Mouse (Mus musculus) forelimb bud, embryonic 11.5 days (tissue): ENCODE results near the gene Hsdl1.

Experiments
- DNase-seq: peaks from one replicate; pipeline ENCODE4 v3.0.0-alpha.2; 2012; ENCODE audit warnings: low read depth, low spot score

Hsdl1 gene

DNA sequence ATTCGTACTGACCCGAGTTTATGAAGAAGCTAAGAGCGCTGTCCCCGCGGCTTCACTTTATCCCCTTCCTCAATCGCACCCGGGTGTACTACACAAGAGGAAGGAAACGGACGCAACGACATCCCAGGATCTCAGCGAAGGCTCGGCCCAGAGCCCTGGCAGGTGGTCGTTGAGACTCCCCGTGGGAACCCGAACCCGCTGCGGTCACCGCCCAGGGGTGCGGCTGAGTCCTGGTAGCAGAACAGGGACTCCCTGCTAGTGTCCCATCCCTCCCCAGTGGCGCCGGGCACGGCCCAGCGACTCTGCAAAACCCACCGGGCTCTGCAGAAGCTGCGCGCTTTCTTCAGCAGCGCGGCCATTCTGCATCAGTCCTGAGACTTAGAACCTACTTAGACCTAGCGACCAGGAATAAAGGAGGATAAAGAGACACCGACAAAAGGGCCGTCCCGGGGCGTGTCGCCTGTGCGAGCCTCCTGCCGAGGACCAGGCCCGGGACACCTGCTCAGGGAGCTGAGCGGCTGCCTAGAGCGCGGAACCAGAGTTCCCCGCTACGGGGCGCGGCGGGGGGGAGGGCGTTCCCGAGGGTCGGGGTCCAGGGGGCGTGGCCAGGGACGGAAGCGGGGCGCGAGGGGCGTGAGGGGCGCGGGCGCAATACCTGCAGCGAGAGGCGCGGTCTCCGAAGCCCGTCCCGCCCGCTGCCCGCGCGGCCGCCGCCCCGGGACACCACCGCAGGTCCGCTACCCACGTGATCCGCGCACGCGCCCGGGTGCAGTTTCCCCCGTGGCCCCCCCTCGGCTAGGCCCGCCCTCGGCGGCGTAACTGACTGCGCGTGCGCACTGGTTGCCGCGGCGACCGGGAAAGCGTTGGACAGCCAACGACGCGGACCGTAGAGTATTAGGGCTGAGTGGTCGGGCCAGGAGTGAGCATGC, at the start of gene Hsdl1, which contains the start of gene Dnaaf1:
Hsdl1 (minus strand) TSS at position 747 of the 929 bp plus-strand sequence.
Dnaaf1 (plus strand) TSS at position 799 of the 929 bp plus-strand sequence.
- DNase-seq: peak; percentile 86

DNA sequence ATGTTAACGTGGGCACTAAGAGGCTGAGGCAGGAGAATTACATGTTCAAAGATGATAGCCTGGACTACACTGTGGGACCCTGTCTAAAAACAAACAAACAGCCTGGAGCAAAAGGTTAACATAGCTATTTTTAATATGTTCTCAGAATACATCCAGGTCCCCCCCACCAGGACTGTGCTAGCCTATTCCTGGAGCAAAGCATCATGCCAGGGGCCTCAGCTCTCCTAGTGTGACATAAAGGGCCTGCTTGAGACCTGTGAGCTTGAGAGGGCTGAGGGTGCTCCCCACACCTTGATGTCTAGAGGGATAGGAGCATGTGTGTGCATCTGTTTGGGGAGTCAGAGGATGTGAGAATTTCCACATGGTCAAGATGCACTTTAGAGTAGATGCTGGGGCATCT, 48.8 kb upstream of the Hsdl1 start:
- DNase-seq: no peak

DNA sequence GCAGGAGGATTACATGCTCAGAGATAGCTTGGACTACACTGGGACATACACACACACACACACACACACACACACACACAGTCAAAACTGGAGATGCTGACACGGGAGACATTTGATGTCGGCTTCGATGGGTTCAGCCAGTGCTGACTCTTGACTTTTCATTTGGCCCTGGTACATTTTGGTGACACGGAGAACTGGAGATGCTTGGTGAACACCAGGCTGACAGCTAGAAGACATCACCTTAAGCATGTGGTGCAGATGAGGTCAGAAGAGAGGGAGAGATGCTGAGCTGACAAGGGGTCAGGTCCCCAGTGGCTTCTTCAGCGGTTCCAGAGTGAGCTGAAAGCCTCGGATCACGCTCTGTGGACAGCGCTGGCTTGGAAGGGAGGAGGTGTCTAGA, 48.1 kb upstream of the Hsdl1 start:
- DNase-seq: no peak

DNA sequence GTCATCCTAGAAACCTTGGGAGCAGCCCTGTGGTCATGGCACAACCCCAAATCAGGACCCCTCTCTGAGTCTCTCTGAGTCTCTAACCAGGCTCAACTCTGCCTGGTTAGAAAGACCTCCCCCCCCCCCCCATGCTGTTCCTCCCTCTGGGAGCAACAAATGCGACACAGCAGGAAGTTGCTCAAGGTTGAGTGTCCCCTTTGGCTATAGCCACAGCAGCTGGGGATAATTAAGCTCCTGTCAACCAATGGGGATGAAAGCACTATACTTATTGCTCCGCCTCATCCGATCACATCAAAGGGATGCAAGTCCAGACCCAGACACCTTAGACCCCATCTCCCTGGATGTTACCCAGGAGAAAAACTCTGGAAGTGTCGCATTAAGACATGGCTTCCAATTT, 47.6 kb upstream of the Hsdl1 start:
- DNase-seq: no peak

DNA sequence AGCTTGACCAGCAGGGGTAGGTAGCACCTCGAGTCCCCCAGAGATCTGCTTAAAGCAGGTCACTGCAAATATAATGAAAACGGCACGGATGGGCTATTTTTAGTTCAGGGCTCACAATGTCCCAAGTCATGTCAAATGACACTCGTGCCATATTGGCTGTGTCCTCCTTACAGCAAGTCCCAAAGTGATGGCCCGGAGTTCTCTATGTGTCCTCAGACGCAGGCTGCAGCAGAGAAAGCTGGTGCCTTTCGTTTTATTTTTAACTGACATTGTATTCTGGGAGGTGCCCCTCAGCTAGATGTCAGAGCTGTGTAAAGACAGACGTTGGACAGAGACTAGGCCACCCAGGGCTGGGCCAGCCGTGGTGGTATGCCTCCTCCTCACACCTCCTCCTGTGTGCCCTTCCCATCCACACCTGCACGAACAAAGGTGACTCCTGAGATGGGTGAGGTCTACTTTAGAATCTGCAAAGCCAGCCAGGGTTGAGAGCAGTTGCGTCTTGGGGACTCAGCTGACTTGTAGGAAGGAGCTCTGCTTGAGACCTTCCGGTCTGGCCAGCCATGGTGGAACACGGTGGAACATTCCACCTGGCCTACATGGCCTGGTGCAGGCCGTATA, 46.0 kb upstream of the Hsdl1 start:
- DNase-seq: no peak

DNA sequence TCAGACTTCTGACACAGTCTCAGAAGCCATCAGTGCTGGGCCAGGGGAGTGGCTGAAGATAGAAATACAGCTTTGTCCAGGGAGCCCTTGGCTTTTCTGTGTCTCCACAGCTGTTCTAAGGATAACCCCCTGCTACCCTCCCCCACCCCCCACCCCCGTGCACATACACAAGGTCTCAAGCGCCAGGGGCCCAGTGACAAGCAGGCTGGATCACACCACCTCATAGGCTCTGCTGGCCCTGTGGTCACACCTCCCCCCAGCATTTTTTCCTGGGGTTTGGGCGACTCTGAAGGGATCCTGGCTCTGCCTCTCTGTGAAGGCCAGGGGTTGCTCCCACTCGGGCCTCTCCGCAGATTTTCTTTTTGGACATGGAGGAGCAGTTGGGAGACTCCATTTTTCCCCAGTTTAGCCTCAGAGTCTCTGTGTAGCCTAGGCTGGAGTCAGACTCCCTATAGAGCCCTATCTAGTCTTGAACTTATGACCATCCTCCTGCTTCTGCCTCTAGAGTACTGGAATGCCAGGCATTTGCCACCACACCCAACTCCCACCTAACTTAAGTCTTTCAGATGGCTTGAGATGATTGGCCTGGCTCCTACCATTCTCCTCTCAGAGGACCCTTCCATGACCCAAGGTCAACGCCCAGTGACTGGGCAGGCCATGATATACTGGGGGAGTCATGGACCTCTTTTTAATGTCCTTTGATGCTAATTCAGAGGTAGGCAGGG, 45.3 kb upstream of the Hsdl1 start:
- no peak for DNase-seq

DNA sequence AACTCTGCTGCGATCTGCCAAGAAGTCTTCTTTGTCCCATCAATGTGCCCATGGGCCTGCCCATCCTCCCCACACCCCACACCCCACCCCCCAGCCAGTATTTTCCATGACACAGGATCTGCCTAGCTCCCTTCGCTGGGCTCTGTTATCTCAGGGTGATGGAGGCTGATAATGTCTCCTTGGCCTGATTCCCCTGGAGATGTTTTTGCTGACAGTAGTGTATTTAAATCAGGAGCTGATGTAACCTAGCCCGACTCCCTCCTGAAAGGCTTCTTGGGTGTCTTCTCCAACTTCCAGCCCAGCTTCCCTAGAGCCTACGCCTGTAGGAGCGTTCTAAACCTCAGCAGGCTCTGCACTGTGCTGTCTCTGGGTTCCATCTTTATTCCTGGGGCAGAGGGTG, 43.9 kb upstream of the Hsdl1 start:
- DNase-seq: no peak

DNA sequence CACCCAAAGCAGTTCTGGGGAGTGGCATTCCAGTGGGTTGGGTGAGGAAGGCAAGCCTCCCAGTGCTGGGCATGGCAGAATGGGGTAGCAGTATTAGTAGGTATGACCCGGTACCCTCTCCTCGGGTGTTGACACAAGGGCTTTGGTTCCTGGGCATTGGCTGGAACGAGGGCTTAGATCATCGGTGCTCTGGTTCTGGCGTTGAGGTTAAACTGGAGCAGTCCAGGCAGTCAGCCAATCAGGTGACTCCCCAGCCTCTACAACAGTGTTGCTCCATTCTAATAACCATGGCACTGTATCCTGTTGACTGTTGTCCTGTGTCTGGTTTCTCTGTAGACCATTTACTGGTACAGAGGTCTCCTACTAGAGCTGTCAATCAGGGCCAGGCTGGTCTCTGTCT, 42.6 kb upstream of the Hsdl1 start:
- DNase-seq: no peak

DNA sequence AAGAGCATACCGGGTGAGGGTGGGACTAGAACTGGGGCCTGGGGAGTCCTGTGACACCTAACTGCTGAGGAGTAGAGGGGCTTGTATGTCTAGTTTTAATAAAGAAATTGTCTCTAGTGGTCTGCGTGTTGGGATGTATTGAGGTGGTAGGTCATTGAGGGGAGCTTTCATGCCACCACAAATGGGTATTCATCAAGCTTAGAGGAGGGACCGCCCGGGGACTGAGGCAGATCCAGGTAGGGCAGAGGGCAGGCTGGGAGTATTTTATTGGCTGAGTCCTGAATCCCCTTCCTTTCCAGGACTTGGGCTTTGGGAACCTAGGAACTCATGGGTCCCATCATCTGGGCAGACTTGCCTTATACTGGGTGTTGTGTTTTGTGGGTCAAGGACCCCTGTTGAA, 41.8 kb upstream of the Hsdl1 start:
- DNase-seq: no peak

DNA sequence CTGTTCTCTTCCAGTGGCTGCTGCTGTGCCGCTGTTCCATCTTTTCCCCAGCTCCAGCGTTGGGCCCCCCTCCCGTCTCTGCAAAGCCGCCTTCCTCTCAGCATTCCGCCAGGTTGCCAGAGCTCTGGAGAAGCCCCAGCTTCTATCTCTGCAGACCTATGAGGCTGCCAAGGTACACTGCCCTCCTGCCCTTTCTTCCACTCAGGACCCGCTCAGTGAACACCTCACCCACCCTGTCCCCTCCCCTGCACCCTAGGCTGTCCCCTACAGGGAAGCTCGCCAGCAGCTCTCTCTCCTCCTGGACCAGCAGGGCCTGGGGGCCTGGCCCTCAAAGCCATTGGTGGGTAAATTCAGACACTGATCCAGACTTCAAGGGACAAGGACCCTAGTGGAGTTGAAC, 41.4 kb upstream of the Hsdl1 start:
- DNase-seq: no peak

DNA sequence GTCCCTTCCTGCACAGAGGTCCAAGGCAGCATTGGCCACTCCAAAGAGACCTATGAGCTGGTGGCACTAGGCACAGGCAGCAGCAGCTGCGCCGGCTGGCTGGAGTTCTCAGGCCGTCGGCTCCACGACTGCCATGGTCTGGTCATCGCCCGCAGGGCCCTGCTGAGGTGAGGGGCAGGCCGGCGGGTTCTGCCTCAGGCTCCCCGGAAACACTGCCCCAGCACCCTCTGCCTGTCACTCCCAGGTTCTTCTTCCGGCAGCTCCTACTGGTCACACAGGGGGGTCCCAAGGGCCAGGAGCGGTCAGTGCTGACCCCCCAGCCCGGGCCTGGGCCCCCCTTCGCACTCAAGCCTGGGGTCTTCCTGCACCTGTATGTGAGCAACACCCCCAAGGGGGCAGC, 40.1 kb upstream of the Hsdl1 start:
- no peak for DNase-seq

DNA sequence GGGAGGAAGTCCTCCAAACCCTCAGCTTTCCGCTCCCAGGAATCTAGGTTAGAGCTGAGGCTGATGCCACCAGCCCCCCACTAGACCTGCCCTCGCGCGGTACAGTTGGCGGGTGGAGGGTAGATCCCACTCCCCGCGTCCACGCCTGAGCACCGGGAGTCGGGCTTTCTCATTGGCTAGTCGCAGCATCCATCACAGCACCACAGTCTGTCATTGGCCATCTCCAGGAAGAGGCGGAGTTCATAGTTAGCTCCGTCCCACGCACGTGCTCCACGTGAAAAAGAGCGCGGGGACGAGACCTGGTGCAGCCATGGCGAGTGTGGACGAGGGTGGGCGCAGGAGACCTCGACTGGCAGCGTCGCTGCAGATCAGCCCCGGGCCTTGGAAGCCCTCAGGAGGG, 37.5 kb upstream of the Hsdl1 start, which contains the start of gene Adad2:
Adad2 (plus strand) TSS at position 277 of the 400 bp plus-strand sequence.
- no peak for DNase-seq

DNA sequence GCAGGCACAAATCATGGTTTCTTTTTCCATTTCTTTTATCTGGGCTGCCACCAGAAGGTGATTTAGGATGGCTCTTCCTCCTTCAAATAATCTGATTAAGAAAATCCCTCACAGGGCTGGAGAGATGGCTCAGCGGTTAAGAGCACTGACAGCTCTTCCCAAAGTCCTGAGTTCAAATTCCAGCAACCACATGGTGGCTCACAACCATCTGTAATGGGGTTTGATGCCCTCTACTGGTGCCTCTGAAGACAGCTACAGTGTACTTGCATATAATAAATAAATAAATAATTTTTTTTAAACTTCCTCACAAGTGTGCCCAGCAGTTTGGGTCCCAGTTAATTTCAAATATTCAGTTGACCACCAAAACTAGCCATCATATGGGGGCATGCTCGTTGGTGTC, 31.2 kb upstream of the Hsdl1 start:
- no peak for DNase-seq

DNA sequence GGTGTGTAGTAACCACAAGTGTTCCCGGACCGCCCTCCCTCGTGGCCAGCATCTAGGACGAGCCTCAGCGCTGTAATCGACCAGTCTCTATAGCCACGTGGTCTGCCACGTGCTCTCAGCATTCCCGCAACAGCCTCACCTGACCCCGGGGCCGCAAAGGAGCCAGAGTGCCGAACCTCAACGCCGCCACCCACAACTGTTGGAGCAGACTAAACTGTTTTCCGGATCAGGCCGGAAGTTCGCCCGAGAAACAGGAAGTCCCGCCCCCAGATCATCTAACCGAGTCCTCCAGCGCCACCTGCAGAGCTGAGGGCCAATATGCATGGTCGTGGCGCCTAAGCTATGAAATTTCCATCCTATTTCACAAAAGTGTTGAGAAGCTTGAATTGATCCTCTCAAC, 30.0 kb upstream of the Hsdl1 start, which contains the start of gene Taf1c:
Taf1c (minus strand) TSS at position 227 of the 400 bp plus-strand sequence.
- DNase-seq: peak; percentile 91

DNA sequence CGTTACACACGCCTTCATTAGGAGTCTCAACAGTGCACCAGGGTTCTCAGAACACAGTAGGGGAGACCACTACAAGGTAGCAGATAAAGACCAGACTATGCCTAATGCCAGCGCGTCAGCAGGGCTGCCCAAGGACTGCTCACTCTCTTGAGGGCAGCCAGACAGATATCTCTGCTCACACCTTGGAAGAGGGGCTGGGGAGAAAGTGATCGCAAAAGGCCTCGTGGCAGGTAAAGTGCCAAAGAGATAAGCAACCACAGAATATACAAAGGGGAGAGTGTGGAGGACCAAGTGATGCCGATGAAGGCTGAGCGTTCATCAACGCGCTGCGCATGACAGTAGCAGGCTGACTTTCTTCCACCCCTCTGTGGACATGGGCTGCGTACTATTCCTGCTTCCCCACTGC, 29.4 kb upstream of the Hsdl1 start:
- no peak for DNase-seq

DNA sequence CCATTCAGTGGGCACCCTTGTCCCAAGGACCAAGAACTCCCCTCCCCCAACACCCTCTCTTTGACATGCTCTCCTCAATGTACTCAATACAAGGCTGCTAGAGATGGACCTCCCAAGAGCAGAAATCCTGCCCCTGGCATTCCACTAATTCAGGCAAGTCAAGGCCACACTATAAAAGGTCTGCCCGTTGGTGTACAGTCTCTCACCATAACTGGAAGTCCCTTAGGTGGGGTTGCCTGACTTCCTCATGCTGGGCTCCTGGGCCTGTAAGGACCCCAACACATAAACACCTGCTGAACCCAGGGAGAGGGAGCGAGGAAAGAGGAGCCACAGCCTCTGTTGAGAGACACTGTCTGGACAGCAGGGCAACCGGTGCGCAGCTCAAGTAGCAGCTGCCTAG, 28.8 kb upstream of the Hsdl1 start:
- DNase-seq: no peak

DNA sequence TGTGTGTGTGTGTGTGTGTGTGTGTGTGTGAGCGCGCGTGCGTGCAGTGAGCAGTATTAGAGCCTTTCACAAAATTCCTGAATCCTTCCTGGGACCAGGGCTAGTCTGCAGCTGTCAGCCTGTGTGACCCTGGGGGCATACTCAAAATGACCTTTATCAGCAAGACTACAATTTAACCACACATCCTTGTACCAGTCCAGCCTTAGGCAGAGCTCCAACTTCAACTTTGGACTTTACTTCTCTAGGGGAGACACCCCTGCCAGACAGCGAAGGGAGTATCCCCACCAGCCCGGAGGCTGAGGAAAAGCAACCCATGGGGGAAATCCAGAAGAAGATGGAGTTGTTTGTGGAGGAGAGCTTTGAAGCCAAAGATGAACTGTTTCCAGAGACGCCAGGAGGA, 16.5 kb upstream of the Hsdl1 start:
- DNase-seq: no peak

DNA sequence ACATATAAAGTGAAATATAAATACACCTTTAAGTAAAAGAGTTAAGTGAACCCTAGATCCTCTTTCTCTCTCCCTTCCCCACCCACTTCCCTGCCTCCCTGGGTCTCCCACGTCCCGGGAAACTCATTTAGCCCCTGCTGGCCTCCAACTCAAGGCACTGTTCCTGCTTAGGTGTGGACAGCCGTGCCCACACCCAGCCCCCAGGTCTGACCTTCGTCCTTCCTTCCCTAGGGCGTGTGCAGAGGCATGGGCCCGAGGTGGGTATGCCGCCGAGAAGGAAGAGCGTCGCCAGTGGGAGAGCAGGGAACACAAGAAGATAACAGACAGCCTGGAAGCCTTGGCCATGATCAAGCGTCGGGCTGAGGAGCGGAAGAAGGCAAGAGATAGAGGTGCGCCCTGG, 15.4 kb upstream of the Hsdl1 start:
- no peak for DNase-seq

DNA sequence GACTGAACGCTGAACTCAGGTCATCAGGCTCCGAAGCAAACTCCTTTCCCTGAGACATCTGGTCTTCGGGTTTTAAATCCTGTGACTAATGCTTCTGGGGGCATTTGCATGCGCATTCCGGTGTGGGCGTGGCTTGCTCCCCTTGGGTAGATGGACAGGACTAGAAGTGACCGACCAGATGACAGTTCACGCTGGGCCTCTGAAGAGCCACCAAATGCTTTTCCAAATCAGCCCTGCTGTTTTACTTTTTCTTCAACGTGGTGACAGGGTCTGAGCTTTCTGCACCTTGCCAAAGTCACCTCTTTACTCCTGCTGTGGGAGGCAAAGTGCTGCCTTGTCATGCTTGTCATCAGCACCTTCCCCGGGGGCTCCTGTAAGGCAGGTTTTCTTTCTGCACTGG, 13.9 kb upstream of the Hsdl1 start:
- DNase-seq: peak; percentile 68

DNA sequence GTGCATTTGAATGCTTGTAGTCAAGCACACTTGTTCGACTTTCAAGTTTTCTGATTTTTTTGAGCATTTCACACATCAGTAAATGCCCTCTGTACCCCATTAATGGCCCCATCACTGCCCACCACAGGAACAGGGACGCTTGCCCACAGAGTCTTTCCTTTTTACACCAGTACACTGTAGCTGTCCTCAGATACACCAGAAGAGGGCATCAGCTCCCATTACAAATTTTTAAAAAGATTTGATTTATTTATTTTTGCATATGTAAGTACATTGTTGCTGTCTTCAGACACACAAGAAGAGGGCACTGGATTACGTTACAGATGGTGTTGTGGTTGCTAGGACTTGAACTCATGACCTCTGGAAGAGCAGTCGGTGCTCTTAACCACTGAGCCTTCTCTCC, 13.3 kb upstream of the Hsdl1 start:
- DNase-seq: no peak

DNA sequence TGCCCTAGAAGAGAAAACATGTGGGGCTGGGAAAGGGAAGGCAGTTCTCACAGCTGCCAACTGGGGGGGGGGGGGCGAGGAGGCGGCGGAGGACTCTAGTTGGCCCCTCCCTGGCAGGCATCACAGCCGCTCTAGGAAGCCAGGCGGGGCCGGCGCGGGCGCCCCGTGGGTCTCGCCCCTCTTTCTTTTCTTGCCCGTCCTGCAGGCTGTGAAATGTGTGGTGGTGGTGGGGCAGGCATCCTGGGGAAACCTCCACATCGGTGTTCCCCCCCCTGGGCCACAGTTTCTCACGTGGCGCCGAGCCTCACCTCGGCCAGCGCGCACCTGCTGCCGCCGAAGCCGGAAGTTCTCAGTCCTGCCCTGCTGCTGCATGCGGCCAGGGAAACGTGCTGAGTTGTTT, 10.9 kb upstream of the Hsdl1 start:
- no peak for DNase-seq

DNA sequence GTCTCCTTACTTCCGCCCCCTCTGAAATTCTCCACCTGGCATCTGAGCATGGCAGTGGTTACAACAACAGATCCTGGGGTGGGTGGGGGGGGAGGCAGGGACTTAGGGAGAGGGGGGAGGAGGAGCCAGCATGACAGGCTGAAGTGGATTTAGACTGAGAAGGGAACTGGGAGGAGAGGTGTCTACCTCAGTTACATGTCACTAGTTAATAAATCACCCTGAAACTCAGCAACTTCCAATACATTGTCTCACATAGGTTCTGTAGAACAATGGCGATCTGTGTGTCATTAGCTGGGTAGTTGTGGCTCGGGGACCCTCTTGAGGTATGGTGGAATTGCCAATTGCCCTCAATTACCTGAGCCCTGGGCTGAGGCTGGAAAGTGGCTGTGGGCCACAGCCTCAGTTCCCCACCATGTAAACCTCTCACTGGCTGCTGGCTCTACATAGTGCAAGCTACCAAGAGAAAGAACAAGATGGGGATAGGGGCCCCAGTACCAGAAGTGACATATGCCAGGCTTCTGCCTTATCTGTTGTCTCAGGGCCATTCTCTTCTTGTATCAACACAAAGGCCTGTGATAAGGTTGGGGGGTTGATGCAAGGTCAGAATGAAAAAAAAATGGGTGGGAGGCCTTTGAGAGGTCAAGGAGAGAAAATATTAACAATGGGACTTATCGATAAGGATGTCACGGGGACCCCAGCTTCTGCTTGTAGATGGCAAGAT, 5.6 kb upstream of the Hsdl1 start:
- no peak for DNase-seq
